Mouse (Mus musculus): ENCODE results near the gene Retsat. TPM values are rescaled to one million over a fixed set of nuclear protein-coding genes. Genes with fewer than 3 reads are reported as not detected.

The Retsat gene
- polyA plus RNA-seq, 1 experiment from 2014 or later = 25.2 TPM

- peaks cover 7 to 25% of the 10 kb centered on the region in 2 experiments for H3K4me1 ChIP-seq (ENCODE audit: control insufficient read depth in 2 of 2, insufficient read depth in 2 of 2, low read length in 2 of 2)
- peak overlapping the region; percentile 75 to 85 for H3K4me3 ChIP-seq (ENCODE audit: control insufficient read depth in 1 of 2, insufficient read depth in 1 of 2, low read depth in 1 of 2, low read length in 2 of 2)
- 19% methylated on average over 25 of the region's 25 CpGs for WGBS
- no peak for ATAC-seq (ENCODE audit: insufficient number of reproducible peaks, insufficient read depth, low FRiP score, low read depth)
- H3K9me3 ChIP-seq (ENCODE audit: control insufficient read depth, low read length) = no peaks in the 10 kb centered on the region
- peak overlapping the region; percentile 89 for H3K4me2 ChIP-seq (ENCODE audit: low read length)
- H3K36me3 ChIP-seq (ENCODE audit: control insufficient read depth, insufficient read depth, low read length) = peaks cover 35% of the 10 kb centered on the region
- H3K9ac ChIP-seq (ENCODE audit: low read length) = peak overlapping the region; percentile 85
- no peaks in the 10 kb centered on the region for H3K27me3 ChIP-seq (ENCODE audit: control insufficient read depth, insufficient read depth, low read length)
- H3K27ac ChIP-seq (replicated peaks in 1 of 2; ENCODE audit: control insufficient read depth in 1 of 2, insufficient read depth in 1 of 2, low read depth in 2 of 2, low read length in 2 of 2) = peak overlapping the region in 1 of 2 experiments; percentile 88; a peak in 1 of 4 replicates
Observed at GRCm38 (mm10) chr6:72615561-72616375, 17.5 kb downstream of the Retsat start.

GRCm38 (mm10) chr6:72616643-72617288 is 18.5 kb downstream of the Retsat start, which contains the start of gene Tgoln1:
TSS of gene Tgoln1 (minus strand) at chr6:72617000.
- Histone ChIP-seq H3K4me2 (ENCODE audit: low read length) (peak within 1 kb of the TSS; percentile 89), H3K27me3 (ENCODE audit: control insufficient read depth, insufficient read depth, low read length) (no peaks in the 10 kb centered on the region), H3K4me3 (ENCODE audit: control insufficient read depth in 1 of 2, insufficient read depth in 1 of 2, low read depth in 1 of 2, low read length in 2 of 2) (peak within 1 kb of the TSS; percentile 75 to 85), H3K9ac (ENCODE audit: low read length) (peak within 1 kb of the TSS; percentile 85), H3K4me1 (ENCODE audit: control insufficient read depth in 2 of 2, insufficient read depth in 2 of 2, low read length in 2 of 2) (peaks cover 7 to 25% of the 10 kb centered on the region in 2 experiments), H3K36me3 (ENCODE audit: control insufficient read depth, insufficient read depth, low read length) (peaks cover 25% of the 10 kb centered on the region), H3K9me3 (ENCODE audit: control insufficient read depth, low read length) (no peaks in the 10 kb centered on the region), H3K27ac (replicated peaks in 1 of 2; ENCODE audit: control insufficient read depth in 1 of 2, insufficient read depth in 1 of 2, low read depth in 2 of 2, low read length in 2 of 2) (peak within 1 kb of the TSS; percentile 88 to 89)
- under 1% methylated on average over 41 of the region's 41 CpGs for WGBS
- ATAC-seq (ENCODE audit: insufficient number of reproducible peaks, insufficient read depth, low FRiP score, low read depth) = peak; percentile 93

- H3K4me1 ChIP-seq (ENCODE audit: control insufficient read depth in 2 of 2, insufficient read depth in 2 of 2, low read length in 2 of 2) = peaks cover 7 to 15% of the 10 kb centered on the region in 2 experiments
- no peak overlapping the region for H3K4me2 ChIP-seq (ENCODE audit: low read length)
- H3K4me3 ChIP-seq (ENCODE audit: control insufficient read depth in 1 of 2, insufficient read depth in 1 of 2, low read depth in 1 of 2, low read length in 2 of 2) = no peak overlapping the region
- 30% methylated on average over 12 of the region's 12 CpGs for WGBS
- no peaks in the 10 kb centered on the region for H3K36me3 ChIP-seq (ENCODE audit: control insufficient read depth, insufficient read depth, low read length)
- no peak for ATAC-seq (ENCODE audit: insufficient number of reproducible peaks, insufficient read depth, low FRiP score, low read depth)
- H3K9me3 ChIP-seq (ENCODE audit: control insufficient read depth, low read length) = no peaks in the 10 kb centered on the region
- H3K27ac ChIP-seq (replicated peaks in 1 of 2; ENCODE audit: control insufficient read depth in 1 of 2, insufficient read depth in 1 of 2, low read depth in 2 of 2, low read length in 2 of 2) = peak overlapping the region; percentile 24 to 48
- H3K9ac ChIP-seq (ENCODE audit: low read length) = 0 out of 2 replicates have a peak overlapping the region, but pooled peaks have one; percentile 9
- H3K27me3 ChIP-seq (ENCODE audit: control insufficient read depth, insufficient read depth, low read length) = no peaks in the 10 kb centered on the region
Observed at GRCm38 (mm10) chr6:72619734-72620532, 21.7 kb downstream of the Retsat start.

GRCm38 (mm10) chr6:72620920-72621319 is 22.6 kb downstream of the Retsat start:
- no peak for ATAC-seq (ENCODE audit: insufficient number of reproducible peaks, insufficient read depth, low FRiP score, low read depth)
- Histone ChIP-seq H3K9ac (ENCODE audit: low read length) (no peak overlapping the region), H3K4me1 (ENCODE audit: control insufficient read depth in 2 of 2, insufficient read depth in 2 of 2, low read length in 2 of 2) (peaks cover under 1 to 5% of the 10 kb centered on the region in 2 experiments; a peak in 3 of 4 replicates), H3K4me2 (ENCODE audit: low read length) (no peak overlapping the region), H3K9me3 (ENCODE audit: control insufficient read depth, low read length) (no peaks in the 10 kb centered on the region), H3K36me3 (ENCODE audit: control insufficient read depth, insufficient read depth, low read length) (no peaks in the 10 kb centered on the region), H3K27me3 (ENCODE audit: control insufficient read depth, insufficient read depth, low read length) (no peaks in the 10 kb centered on the region), H3K4me3 (ENCODE audit: control insufficient read depth in 1 of 2, insufficient read depth in 1 of 2, low read depth in 1 of 2, low read length in 2 of 2) (no peak overlapping the region), H3K27ac (replicated peaks in 1 of 2; ENCODE audit: control insufficient read depth in 1 of 2, insufficient read depth in 1 of 2, low read depth in 2 of 2, low read length in 2 of 2) (peak overlapping the region in 1 of 2 experiments; percentile 16; a peak in 1 of 4 replicates)
- 42% methylated on average over 5 of the region's 5 CpGs for WGBS

- H3K4me2 ChIP-seq (ENCODE audit: low read length) = no peak overlapping the region
- no peak for ATAC-seq (ENCODE audit: insufficient number of reproducible peaks, insufficient read depth, low FRiP score, low read depth)
- WGBS = 41% methylated on average over 3 of the region's 3 CpGs
Observed at GRCm38 (mm10) chr6:72622917-72623316, 24.6 kb downstream of the Retsat start.

GRCm38 (mm10) chr6:72623661-72624402 is 25.6 kb downstream of the Retsat start:
- H3K4me3 ChIP-seq (ENCODE audit: control insufficient read depth in 1 of 2, insufficient read depth in 1 of 2, low read depth in 1 of 2, low read length in 2 of 2) = no peak overlapping the region
- no peaks in the 10 kb centered on the region; a peak in 1 of 4 replicates for H3K4me1 ChIP-seq (ENCODE audit: control insufficient read depth in 2 of 2, insufficient read depth in 2 of 2, low read length in 2 of 2)
- no peak overlapping the region for H3K9ac ChIP-seq (ENCODE audit: low read length)
- no peaks in the 10 kb centered on the region for H3K9me3 ChIP-seq (ENCODE audit: control insufficient read depth, low read length)
- no peak overlapping the region for H3K4me2 ChIP-seq (ENCODE audit: low read length)
- peaks cover 20% of the 10 kb centered on the region for H3K36me3 ChIP-seq (ENCODE audit: control insufficient read depth, insufficient read depth, low read length)
- WGBS = 89% methylated on average over 8 of the region's 8 CpGs
- no peak for ATAC-seq (ENCODE audit: insufficient number of reproducible peaks, insufficient read depth, low FRiP score, low read depth)
- H3K27ac ChIP-seq (replicated peaks in 1 of 2; ENCODE audit: control insufficient read depth in 1 of 2, insufficient read depth in 1 of 2, low read depth in 2 of 2, low read length in 2 of 2) = no peak overlapping the region
- H3K27me3 ChIP-seq (ENCODE audit: control insufficient read depth, insufficient read depth, low read length) = no peaks in the 10 kb centered on the region

More at GRCm38 (mm10) chr6:72622917-72623316, 24.6 kb downstream of the Retsat start:
- Histone ChIP-seq H3K36me3 (ENCODE audit: control insufficient read depth, insufficient read depth, low read length) (peaks cover 14% of the 10 kb centered on the region), H3K27me3 (ENCODE audit: control insufficient read depth, insufficient read depth, low read length) (no peaks in the 10 kb centered on the region), H3K4me1 (ENCODE audit: control insufficient read depth in 2 of 2, insufficient read depth in 2 of 2, low read length in 2 of 2) (no peaks in the 10 kb centered on the region; a peak in 1 of 4 replicates), H3K9me3 (ENCODE audit: control insufficient read depth, low read length) (no peaks in the 10 kb centered on the region), H3K4me3 (ENCODE audit: control insufficient read depth in 1 of 2, insufficient read depth in 1 of 2, low read depth in 1 of 2, low read length in 2 of 2) (no peak overlapping the region), H3K27ac (replicated peaks in 1 of 2; ENCODE audit: control insufficient read depth in 1 of 2, insufficient read depth in 1 of 2, low read depth in 2 of 2, low read length in 2 of 2) (no peak overlapping the region), H3K9ac (ENCODE audit: low read length) (no peak overlapping the region)

Measured in heart, embryonic 14.5 days (tissue).